Mouse (Mus musculus) adipocyte (in vitro differentiated cells): ENCODE results near the gene Plin2.

Source experiments
- DNase-seq: peaks from one replicate; pipeline ENCODE4 v3.0.0-alpha.2; 2016; ENCODE audit warnings: low spot score

Plin2 gene

GRCm38 (mm10) chr4:86669780-86670201 is at the start of gene Plin2:
Plin2 (minus strand) TSS chr4:86670060.
- peak; percentile 82 for DNase-seq

GRCm38 (mm10) chr4:86718878-86719577 is 49.2 kb upstream of the Plin2 start:
- DNase-seq = no peak

GRCm38 (mm10) chr4:86717176-86717575 is 47.3 kb upstream of the Plin2 start:
- DNase-seq = peak; percentile 64

- DNase-seq = peak; percentile 58
Measured at GRCm38 (mm10) chr4:86715341-86715740, 45.5 kb upstream of the Plin2 start.

- DNase-seq = no peak
Measured at GRCm38 (mm10) chr4:86713518-86713917, 43.7 kb upstream of the Plin2 start.

GRCm38 (mm10) chr4:86712751-86713195 is 42.9 kb upstream of the Plin2 start:
- peak; percentile 64 for DNase-seq

GRCm38 (mm10) chr4:86710666-86711215 is 40.9 kb upstream of the Plin2 start:
- DNase-seq = no peak

GRCm38 (mm10) chr4:86710034-86710650 is 40.3 kb upstream of the Plin2 start:
- DNase-seq = no peak

GRCm38 (mm10) chr4:86708801-86709200 is 38.9 kb upstream of the Plin2 start:
- no peak for DNase-seq

GRCm38 (mm10) chr4:86699161-86699865 is 29.5 kb upstream of the Plin2 start:
- no peak for DNase-seq

GRCm38 (mm10) chr4:86696890-86697289 is 27.0 kb upstream of the Plin2 start:
- peak; percentile 82 for DNase-seq

- peak; percentile 78 for DNase-seq
Measured at GRCm38 (mm10) chr4:86695081-86695480, 25.2 kb upstream of the Plin2 start.

GRCm38 (mm10) chr4:86692931-86693330 is 23.1 kb upstream of the Plin2 start:
- DNase-seq = no peak

GRCm38 (mm10) chr4:86691290-86691689 is 21.4 kb upstream of the Plin2 start:
- no peak for DNase-seq

- no peak for DNase-seq
Measured at GRCm38 (mm10) chr4:86690768-86691167, 20.9 kb upstream of the Plin2 start.

GRCm38 (mm10) chr4:86690194-86690593 is 20.3 kb upstream of the Plin2 start:
- peak; percentile 90 for DNase-seq

- DNase-seq = no peak
Measured at GRCm38 (mm10) chr4:86689056-86689735, 19.3 kb upstream of the Plin2 start.

- no peak for DNase-seq
Measured at GRCm38 (mm10) chr4:86686564-86686963, 16.7 kb upstream of the Plin2 start.

GRCm38 (mm10) chr4:86686009-86686366 is 16.1 kb upstream of the Plin2 start:
- DNase-seq = no peak

- no peak for DNase-seq
Measured at GRCm38 (mm10) chr4:86685231-86686008, 15.6 kb upstream of the Plin2 start.

GRCm38 (mm10) chr4:86684806-86685205 is 14.9 kb upstream of the Plin2 start:
- no peak for DNase-seq
